Mouse (Mus musculus) embryonic facial prominence, embryonic 14.5 days (tissue): Measurements from ENCODE around the gene Sypl. TPM values are rescaled to one million over a fixed set of nuclear protein-coding genes. Genes with fewer than 3 reads are reported as not detected.

Experiments
- ATAC-seq: fragments of 200-750 bp; cut with Nextera tagmentation; 2 replicates; pipeline ENCODE4 v1.8.0; 2017; ENCODE audit warnings: low read depth, moderate number of reproducible peaks, moderate TSS enrichment
- DNase-seq: peaks from one replicate; pipeline ENCODE4 v3.0.0-alpha.2; 2015; ENCODE audit warnings: low spot score
- H3K27ac ChIP-seq: fragments of 300-500 bp; sonication (generic); replicated peaks from 2 replicates; pipeline ENCODE4 v1.5.1; 2014; ENCODE audit warnings: low read depth, mild to moderate bottlenecking, low read length, moderate library complexity
- H3K27me3 ChIP-seq: fragments of 300-500 bp; sonication (generic); replicated peaks from 2 replicates; pipeline ENCODE4 v1.6.1; 2014; ENCODE audit warnings: low read length; ENCODE audit not compliant: control insufficient read depth, insufficient read depth
- H3K36me3 ChIP-seq: fragments of 300-500 bp; sonication (generic); 2 replicates; pipeline ENCODE4 v1.6.1; 2014; ENCODE audit warnings: low read length, mixed read lengths; ENCODE audit not compliant: control insufficient read depth, insufficient read depth
- H3K4me1 ChIP-seq: fragments of 300-500 bp; sonication (generic); 2 replicates; pipeline ENCODE4 v1.6.1; 2014; ENCODE audit warnings: antibody characterized with exemption, low read length; ENCODE audit not compliant: control insufficient read depth, insufficient read depth
- H3K4me2 ChIP-seq: fragments of 300-500 bp; sonication (generic); 2 replicates; pipeline ENCODE4 v1.6.1; 2014; ENCODE audit warnings: low read depth, mild to moderate bottlenecking, low read length, moderate library complexity, mixed read lengths
- H3K4me3 ChIP-seq: fragments of 300-500 bp; sonication (generic); 2 replicates; pipeline ENCODE4 v1.5.1; 2014; ENCODE audit warnings: low read depth, mild to moderate bottlenecking, low read length
- H3K9ac ChIP-seq: fragments of 300-500 bp; sonication (generic); 2 replicates; pipeline ENCODE4 v1.6.1; 2014; ENCODE audit warnings: low read depth, mild to moderate bottlenecking, low read length, moderate library complexity, mixed read lengths
- H3K9me3 ChIP-seq: fragments of 300-500 bp; sonication (generic); 2 replicates; pipeline ENCODE4 v1.6.1; 2016; ENCODE audit warnings: low read length; ENCODE audit not compliant: control insufficient read depth
- WGBS: fragments of 180-500 bp; shearing (Covaris S2); extraction: QIAGEN DNeasy Blood & Tissue Kit; methylation state at CpG from one replicate; pipeline ENCODE4 v1.1.7; 2014; 5-methylcytosine and 5-hydroxymethylcytosine counted together
- polyA plus RNA-seq: library from polyadenylated mRNA; unstranded; fragments of >200 nt; fragmentation: Nextera tagmentation; extraction: Ambion mirVana; gene quantifications from 2 replicates; pipeline ENCODE4 v1.2.1, GENCODE M21; 2014

Sypl gene
- polyA plus RNA-seq, 1 experiment from 2014 or later, result 119 TPM

DNA sequence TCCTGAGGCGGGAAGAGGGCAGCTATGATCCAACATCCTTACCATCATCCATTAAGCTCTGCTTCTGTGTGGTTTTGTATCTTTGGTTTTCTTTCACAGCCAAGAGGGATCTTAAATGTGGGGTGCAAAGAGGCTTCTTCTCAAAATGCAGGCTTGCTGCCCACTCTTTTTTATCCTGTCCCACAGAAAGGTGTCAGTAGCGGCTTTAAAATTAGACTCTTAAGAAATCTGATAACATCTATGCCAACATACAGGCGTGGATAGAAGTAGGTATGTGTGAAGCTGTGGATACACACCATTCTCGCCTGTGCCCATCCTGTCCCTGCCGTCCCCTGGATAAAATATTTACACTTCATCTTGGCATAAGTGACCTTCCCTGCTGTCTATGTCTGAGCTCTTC, 34.2 kb upstream of the Sypl start:
- no peak overlapping the region for H3K4me2 ChIP-seq
- no peaks in the 10 kb centered on the region for H3K9me3 ChIP-seq
- H3K4me3 ChIP-seq, result no peak overlapping the region
- H3K27me3 ChIP-seq, result no peaks in the 10 kb centered on the region
- H3K4me1 ChIP-seq, result no peaks in the 10 kb centered on the region
- H3K27ac ChIP-seq, result no peak overlapping the region
- ATAC-seq, result no peak
- 83% methylated on average over 5 of the region's 5 CpGs for WGBS
- H3K9ac ChIP-seq, result no peak overlapping the region
- no peak for DNase-seq
- H3K36me3 ChIP-seq, result no peaks in the 10 kb centered on the region

GRCm38 (mm10) chr12:32920185-32920788, 33.4 kb upstream of the Sypl start:
- H3K4me2 ChIP-seq, result no peak overlapping the region
- WGBS, result 63% methylated on average over 8 of the region's 8 CpGs
- peak; percentile 58 for DNase-seq
- no peak overlapping the region for H3K27ac ChIP-seq
- no peak overlapping the region for H3K9ac ChIP-seq
- no peak for ATAC-seq
- no peaks in the 10 kb centered on the region for H3K9me3 ChIP-seq
- no peak overlapping the region for H3K4me3 ChIP-seq
- no peaks in the 10 kb centered on the region for H3K4me1 ChIP-seq
- H3K27me3 ChIP-seq, result no peaks in the 10 kb centered on the region
- no peaks in the 10 kb centered on the region for H3K36me3 ChIP-seq

- no peak overlapping the region for H3K27ac ChIP-seq
- DNase-seq, result no peak
- no peak overlapping the region for H3K4me2 ChIP-seq
- H3K4me1 ChIP-seq, result peaks cover 2% of the 10 kb centered on the region; the same call in 1 of the 2 replicates
- no peak overlapping the region for H3K9ac ChIP-seq
- 68% methylated on average over 4 of the region's 4 CpGs for WGBS
- H3K9me3 ChIP-seq, result no peaks in the 10 kb centered on the region
- H3K36me3 ChIP-seq, result no peaks in the 10 kb centered on the region
- H3K27me3 ChIP-seq, result no peaks in the 10 kb centered on the region
- no peak overlapping the region for H3K4me3 ChIP-seq
- no peak for ATAC-seq
These were observed 32.6 kb upstream of the Sypl start for GRCm38 (mm10) chr12:32921071-32921470.

DNA sequence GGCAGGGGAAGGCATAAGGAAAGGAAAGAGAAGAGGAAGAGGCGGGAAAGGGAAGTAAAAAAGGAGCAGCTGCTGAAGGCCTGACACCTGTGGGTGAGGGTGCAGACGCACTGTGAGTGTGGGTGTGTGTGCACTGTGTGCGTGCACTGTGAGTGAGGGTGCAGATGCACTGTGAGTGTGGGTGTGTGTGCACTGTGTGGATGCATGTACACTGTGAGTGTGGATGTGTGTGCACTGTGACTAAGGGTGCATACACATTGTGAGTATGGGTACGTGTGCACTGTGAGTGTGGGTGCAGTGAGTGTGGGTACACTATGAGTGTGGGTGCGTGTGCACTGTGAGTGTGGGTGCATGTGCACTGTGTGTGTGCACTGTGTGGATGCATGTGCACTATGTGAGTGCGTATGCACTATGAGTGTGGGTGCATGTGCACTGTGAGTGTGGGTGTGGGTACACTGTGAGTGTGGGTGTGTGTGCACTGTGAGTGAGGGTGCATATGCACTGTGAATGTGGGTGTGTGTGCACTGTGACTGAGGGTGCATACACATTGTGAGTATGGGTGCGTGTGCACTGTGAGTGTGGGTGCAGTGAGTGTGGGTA, 32.1 kb upstream of the Sypl start:
- no peaks in the 10 kb centered on the region for H3K36me3 ChIP-seq
- H3K4me2 ChIP-seq, result no peak overlapping the region
- no peak overlapping the region for H3K27ac ChIP-seq
- no peak overlapping the region for H3K9ac ChIP-seq
- no peak overlapping the region for H3K4me3 ChIP-seq
- ATAC-seq (no peak), DNase-seq (no peak)
- H3K4me1 ChIP-seq, result peaks cover 7% of the 10 kb centered on the region
- H3K27me3 ChIP-seq, result no peaks in the 10 kb centered on the region
- no peaks in the 10 kb centered on the region for H3K9me3 ChIP-seq
- WGBS, result 90% methylated on average over 7 of the region's 7 CpGs

DNA sequence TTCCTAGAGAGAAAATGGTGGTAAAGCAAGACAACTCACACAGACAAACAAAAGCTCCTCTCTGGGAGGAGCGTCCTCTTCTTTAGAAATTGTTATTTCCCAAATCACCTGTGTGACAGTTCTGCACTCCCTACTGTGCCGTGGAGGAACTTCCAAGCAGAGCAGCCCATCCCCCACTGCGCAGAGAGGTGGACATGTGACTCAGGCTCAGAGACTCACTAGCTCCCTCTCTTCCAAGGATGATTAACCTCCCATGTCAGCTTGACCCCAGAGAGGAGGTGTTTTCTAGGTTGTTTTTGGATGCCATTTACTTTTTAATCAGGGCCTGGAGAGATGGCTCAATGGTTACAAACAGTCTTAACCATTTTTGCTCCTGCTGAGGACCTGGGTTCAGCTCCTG, 29.4 kb upstream of the Sypl start:
- H3K36me3 ChIP-seq, result no peaks in the 10 kb centered on the region
- no peak overlapping the region for H3K4me3 ChIP-seq
- ATAC-seq, result no peak
- H3K4me2 ChIP-seq, result no peak overlapping the region
- no peak overlapping the region for H3K27ac ChIP-seq
- DNase-seq, result no peak
- peaks cover 15% of the 10 kb centered on the region for H3K4me1 ChIP-seq
- 43% methylated on average over 3 of the region's 3 CpGs for WGBS
- no peaks in the 10 kb centered on the region for H3K9me3 ChIP-seq
- H3K9ac ChIP-seq, result no peak overlapping the region
- no peaks in the 10 kb centered on the region for H3K27me3 ChIP-seq

DNA sequence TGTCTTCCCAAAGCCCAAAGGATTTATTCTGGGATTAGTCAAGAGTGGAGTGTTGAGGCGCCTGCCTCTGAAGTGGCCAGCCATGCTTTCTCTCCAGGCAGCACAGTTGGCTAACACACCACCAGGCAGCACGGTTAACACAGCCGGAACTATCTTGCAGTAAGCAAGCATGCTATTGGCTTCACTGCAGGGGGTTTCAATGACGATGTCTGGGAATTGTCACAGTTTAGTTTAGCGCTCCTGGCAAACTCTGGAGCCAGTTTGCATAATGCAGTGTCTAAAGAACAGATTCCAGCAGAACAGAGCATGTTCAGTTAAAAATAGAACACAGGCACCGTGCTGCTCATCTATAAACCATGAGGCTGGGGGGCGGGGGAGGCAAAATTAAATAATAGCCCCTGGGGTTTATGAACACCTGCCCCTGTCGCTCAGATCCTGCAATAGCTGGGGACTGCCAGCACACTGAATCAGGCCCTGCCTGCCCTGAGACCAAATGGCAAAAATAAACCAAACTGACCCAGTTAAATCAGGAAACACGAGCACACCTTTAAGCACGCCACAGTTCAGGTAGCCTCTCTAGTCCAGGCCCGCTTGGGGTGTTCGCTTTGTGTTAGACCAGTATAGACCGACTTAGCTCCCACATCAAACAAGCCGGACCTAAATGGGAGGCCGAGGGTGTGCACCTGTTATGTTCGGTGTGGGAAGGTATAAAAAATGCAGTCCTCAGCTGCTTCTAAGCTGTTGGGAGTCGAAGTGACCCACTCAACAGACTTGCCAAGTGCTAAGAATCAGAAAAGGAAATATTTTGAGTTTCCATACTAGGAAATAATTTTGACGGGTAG, 27.1 kb upstream of the Sypl start:
- WGBS, result 47% methylated on average over 18 of the region's 18 CpGs
- Histone ChIP-seq H3K9me3 (no peaks in the 10 kb centered on the region), H3K36me3 (no peaks in the 10 kb centered on the region), H3K9ac (0 out of 2 replicates have a peak overlapping the region, but pooled peaks have one; percentile 31), H3K27me3 (no peaks in the 10 kb centered on the region), H3K27ac (peak overlapping the region; percentile 36), H3K4me1 (peaks cover 15% of the 10 kb centered on the region), H3K4me2 (no peak overlapping the region), H3K4me3 (no peak overlapping the region)
- DNase-seq (peak; percentile 89), ATAC-seq (peak; percentile 81)

GRCm38 (mm10) chr12:32927231-32927835, 26.4 kb upstream of the Sypl start:
- peaks cover 15% of the 10 kb centered on the region for H3K4me1 ChIP-seq
- no peaks in the 10 kb centered on the region for H3K9me3 ChIP-seq
- 78% methylated on average over 10 of the region's 10 CpGs for WGBS
- H3K4me3 ChIP-seq, result no peak overlapping the region
- H3K4me2 ChIP-seq, result no peak overlapping the region
- H3K36me3 ChIP-seq, result no peaks in the 10 kb centered on the region
- no peak overlapping the region for H3K27ac ChIP-seq
- no peak for DNase-seq
- ATAC-seq, result no peak
- no peak overlapping the region for H3K9ac ChIP-seq
- no peaks in the 10 kb centered on the region for H3K27me3 ChIP-seq

DNA sequence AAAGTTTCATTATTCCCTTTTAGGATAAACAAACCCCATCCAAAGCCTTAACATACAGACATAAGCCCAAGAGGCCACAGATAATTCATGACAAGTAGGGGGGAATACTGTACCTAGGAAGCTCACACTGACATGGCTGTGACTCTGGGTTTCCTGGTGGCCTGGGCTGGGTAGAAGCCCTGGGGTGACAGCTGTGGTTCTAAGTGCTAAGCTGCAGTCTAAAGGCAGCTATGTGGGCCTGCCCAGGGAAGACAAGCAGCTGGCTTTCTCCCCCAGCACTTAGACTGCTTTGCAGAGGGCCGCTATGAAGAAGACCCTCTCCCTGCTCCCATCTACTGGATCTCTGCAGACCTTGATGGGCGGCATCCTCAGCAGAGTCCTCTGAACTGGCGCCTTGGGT, 25.5 kb upstream of the Sypl start:
- 0 out of 2 replicates have a peak, but pooled peaks have one; percentile 41 for ATAC-seq
- 26% methylated on average over 3 of the region's 3 CpGs for WGBS
- Histone ChIP-seq H3K4me1 (peaks cover 15% of the 10 kb centered on the region), H3K9ac (no peak overlapping the region), H3K27ac (no peak overlapping the region), H3K9me3 (no peaks in the 10 kb centered on the region), H3K27me3 (no peaks in the 10 kb centered on the region), H3K4me2 (no peak overlapping the region), H3K36me3 (no peaks in the 10 kb centered on the region), H3K4me3 (no peak overlapping the region)
- DNase-seq, result no peak
